Mouse (Mus musculus) kidney, embryonic 15.5 days (tissue): ENCODE data around the gene Cfdp1. TPM values are rescaled to one million over a fixed set of nuclear protein-coding genes. Genes with fewer than 3 reads are reported as not detected.
"Not testable (repeated sequence)": the region's sequence is repeated elsewhere in the genome, so short reads cannot be mapped to it uniquely, and the experiment has no call there.

ENCODE experiments used
- ATAC-seq: fragments of 200-750 bp; cut with Nextera tagmentation; replicated peaks from 2 replicates; pipeline ENCODE4 v1.8.0; 2017; ENCODE audit warnings: moderate TSS enrichment; ENCODE audit not compliant: low FRiP score
- H3K27ac ChIP-seq: fragments of 300-500 bp; sonication (generic); 2 replicates; pipeline ENCODE4 v1.5.1; 2015; ENCODE audit warnings: mild to moderate bottlenecking, inconsistent platforms
- H3K27me3 ChIP-seq: fragments of 300-500 bp; sonication (generic); 2 replicates; pipeline ENCODE4 v1.6.1; 2015; ENCODE audit warnings: inconsistent platforms
- H3K36me3 ChIP-seq: fragments of 300-500 bp; sonication (generic); 2 replicates; pipeline ENCODE4 v1.6.1; 2015; ENCODE audit warnings: inconsistent platforms
- H3K4me1 ChIP-seq: fragments of 300-500 bp; sonication (generic); 2 replicates; pipeline ENCODE4 v1.6.1; 2015; ENCODE audit warnings: inconsistent platforms
- H3K4me2 ChIP-seq: fragments of 300-500 bp; sonication (generic); 2 replicates; pipeline ENCODE4 v1.6.1; 2015; ENCODE audit warnings: moderate library complexity, mild to moderate bottlenecking, inconsistent platforms
- H3K4me3 ChIP-seq: fragments of 300-500 bp; sonication (generic); replicated peaks from 2 replicates; pipeline ENCODE4 v1.5.1; 2015; ENCODE audit warnings: mild to moderate bottlenecking, inconsistent platforms
- H3K9ac ChIP-seq: fragments of 300-500 bp; sonication (generic); 2 replicates; pipeline ENCODE4 v1.6.1; 2015; ENCODE audit warnings: mild to moderate bottlenecking, inconsistent platforms
- H3K9me3 ChIP-seq: fragments of 300-500 bp; sonication (generic); replicated peaks from 2 replicates; pipeline ENCODE4 v1.6.1; 2016; ENCODE audit warnings: inconsistent platforms
- WGBS: fragments of 180-500 bp; shearing (Covaris S2); methylation state at CpG from one replicate; pipeline ENCODE4 v1.1.7; 2015; ENCODE audit warnings: mixed read lengths; 5-methylcytosine and 5-hydroxymethylcytosine counted together
- polyA plus RNA-seq: library from polyadenylated mRNA; unstranded; fragments of >200 nt; fragmentation: Nextera tagmentation; extraction: Ambion mirVana; gene quantifications from 2 replicates; pipeline ENCODE4 v1.2.1, GENCODE M21; 2015

The Cfdp1 gene
- polyA plus RNA-seq, 1 experiment from 2014 or later = 233 TPM

GRCm38 (mm10) chr8:111877711-111878110 is 23.6 kb upstream of the Cfdp1 start:
- H3K27me3 ChIP-seq = no peaks in the 10 kb centered on the region

GRCm38 (mm10) chr8:111876355-111876948 is 22.4 kb upstream of the Cfdp1 start, which contains the start of gene Tmem170:
TSS of gene Tmem170 (minus strand) at chr8:111876750.
- no peaks in the 10 kb centered on the region for H3K36me3 ChIP-seq
- no peaks in the 10 kb centered on the region for H3K9me3 ChIP-seq
- H3K4me1 ChIP-seq = peaks cover 14% of the 10 kb centered on the region
- WGBS = under 1% methylated on average over 52 of the region's 53 CpGs
- peak within 1 kb of the TSS; percentile 83 for H3K4me2 ChIP-seq
- H3K27ac ChIP-seq = peak within 1 kb of the TSS; percentile 93
- peak within 1 kb of the TSS; percentile 73 for H3K9ac ChIP-seq
- H3K4me3 ChIP-seq = peak within 1 kb of the TSS; percentile 95
- peak; percentile 99 for ATAC-seq
- H3K27me3 ChIP-seq = no peaks in the 10 kb centered on the region

More at GRCm38 (mm10) chr8:111877711-111878110, 23.6 kb upstream of the Cfdp1 start:
- H3K4me1 ChIP-seq = peaks cover 12% of the 10 kb centered on the region
- H3K27ac ChIP-seq = no peak overlapping the region
- WGBS = 75% methylated on average over 9 of the region's 9 CpGs
- no peak for ATAC-seq
- H3K9ac ChIP-seq = no peak overlapping the region
- H3K9me3 ChIP-seq = no peaks in the 10 kb centered on the region
- no peak overlapping the region for H3K4me3 ChIP-seq
- H3K36me3 ChIP-seq = no peaks in the 10 kb centered on the region
- H3K4me2 ChIP-seq = no peak overlapping the region

GRCm38 (mm10) chr8:111875758-111876157 is 21.7 kb upstream of the Cfdp1 start:
- Histone ChIP-seq H3K4me1 (peaks cover 14% of the 10 kb centered on the region), H3K27me3 (no peaks in the 10 kb centered on the region), H3K4me2 (peak overlapping the region; percentile 83), H3K9me3 (no peaks in the 10 kb centered on the region), H3K36me3 (no peaks in the 10 kb centered on the region), H3K4me3 (peak overlapping the region; percentile 95), H3K27ac (peak overlapping the region; percentile 93), H3K9ac (peak overlapping the region; percentile 73)
- 12% methylated on average over 9 of the region's 9 CpGs for WGBS
- ATAC-seq = no peak

- Histone ChIP-seq H3K27me3 (no peaks in the 10 kb centered on the region), H3K9ac (no peak overlapping the region), H3K4me2 (no peak overlapping the region), H3K9me3 (no peaks in the 10 kb centered on the region), H3K27ac (no peak overlapping the region), H3K36me3 (no peaks in the 10 kb centered on the region), H3K4me3 (no peak overlapping the region), H3K4me1 (peaks cover 12% of the 10 kb centered on the region)
- no peak for ATAC-seq
- 82% methylated on average over 3 of the region's 3 CpGs for WGBS
Observed at GRCm38 (mm10) chr8:111871278-111871677, 17.2 kb upstream of the Cfdp1 start.

- Histone ChIP-seq H3K9me3 (no peaks in the 10 kb centered on the region), H3K4me2 (no peak overlapping the region), H3K27ac (no peak overlapping the region), H3K36me3 (peaks cover 7% of the 10 kb centered on the region), H3K4me3 (no peak overlapping the region), H3K27me3 (no peaks in the 10 kb centered on the region), H3K9ac (no peak overlapping the region), H3K4me1 (peaks cover 7% of the 10 kb centered on the region)
- WGBS = 93% methylated on average over 3 of the region's 3 CpGs
- ATAC-seq = no peak
Observed at GRCm38 (mm10) chr8:111870379-111870778, 16.3 kb upstream of the Cfdp1 start.

GRCm38 (mm10) chr8:111868664-111869063 is 14.6 kb upstream of the Cfdp1 start:
- Histone ChIP-seq H3K4me3 (no peak overlapping the region), H3K27ac (no peak overlapping the region), H3K4me2 (no peak overlapping the region), H3K36me3 (peaks cover 20% of the 10 kb centered on the region), H3K9me3 (no peaks in the 10 kb centered on the region), H3K27me3 (no peaks in the 10 kb centered on the region), H3K9ac (no peak overlapping the region), H3K4me1 (peaks cover 9% of the 10 kb centered on the region; the same call in 1 of the 2 replicates)
- ATAC-seq = no peak
- 42% methylated on average over 2 of the region's 2 CpGs for WGBS

- Histone ChIP-seq H3K4me2 (no peak overlapping the region), H3K9ac (no peak overlapping the region), H3K27me3 (no peaks in the 10 kb centered on the region), H3K4me3 (no peak overlapping the region), H3K27ac (0 out of 2 replicates have a peak overlapping the region, but pooled peaks have one; percentile 2), H3K9me3 (no peaks in the 10 kb centered on the region), H3K4me1 (0 out of 2 replicates have a peak, but pooled peaks cover 7% of the 10 kb centered on the region), H3K36me3 (peaks cover 20% of the 10 kb centered on the region)
- ATAC-seq = peak; percentile 62; the same call in 1 of the 2 replicates
- 68% methylated on average over 6 of the region's 6 CpGs for WGBS
Observed at GRCm38 (mm10) chr8:111865857-111866256, 11.8 kb upstream of the Cfdp1 start.

- Histone ChIP-seq H3K27me3 (no peaks in the 10 kb centered on the region), H3K36me3 (peaks cover 20% of the 10 kb centered on the region), H3K4me3 (no peak overlapping the region), H3K27ac (no peak overlapping the region), H3K9me3 (no peaks in the 10 kb centered on the region), H3K4me1 (0 out of 2 replicates have a peak, but pooled peaks cover 7% of the 10 kb centered on the region), H3K4me2 (no peak overlapping the region), H3K9ac (no peak overlapping the region)
- 86% methylated on average over 8 of the region's 8 CpGs for WGBS
- no peak for ATAC-seq
Observed at GRCm38 (mm10) chr8:111865130-111865852, 11.2 kb upstream of the Cfdp1 start.

GRCm38 (mm10) chr8:111864648-111865047 is 10.6 kb upstream of the Cfdp1 start:
- H3K36me3 ChIP-seq = peaks cover 20% of the 10 kb centered on the region
- H3K4me2 ChIP-seq = no peak overlapping the region
- 78% methylated on average over 8 of the region's 8 CpGs for WGBS
- H3K27me3 ChIP-seq = no peaks in the 10 kb centered on the region
- H3K4me1 ChIP-seq = 0 out of 2 replicates have a peak, but pooled peaks cover 7% of the 10 kb centered on the region
- no peaks in the 10 kb centered on the region for H3K9me3 ChIP-seq
- ATAC-seq = no peak
- H3K27ac ChIP-seq = 0 out of 2 replicates have a peak overlapping the region, but pooled peaks have one; percentile 41
- H3K9ac ChIP-seq = no peak overlapping the region
- no peak overlapping the region for H3K4me3 ChIP-seq

- Histone ChIP-seq H3K4me2 (no peak overlapping the region), H3K4me3 (no peak overlapping the region), H3K27me3 (no peaks in the 10 kb centered on the region), H3K9me3 (no peaks in the 10 kb centered on the region), H3K9ac (no peak overlapping the region), H3K36me3 (peaks cover 20% of the 10 kb centered on the region), H3K27ac (peak overlapping the region; percentile 57; the same call in 1 of the 2 replicates), H3K4me1 (0 out of 2 replicates have a peak, but pooled peaks cover 7% of the 10 kb centered on the region)
- WGBS = 83% methylated on average over 4 of the region's 4 CpGs
- ATAC-seq = no peak
Observed at GRCm38 (mm10) chr8:111863280-111863679, 9.2 kb upstream of the Cfdp1 start.

- no peak overlapping the region for H3K4me3 ChIP-seq
- no peak overlapping the region for H3K27ac ChIP-seq
- 0 out of 2 replicates have a peak, but pooled peaks cover 6% of the 10 kb centered on the region for H3K36me3 ChIP-seq
- no peak overlapping the region for H3K9ac ChIP-seq
- H3K9me3 ChIP-seq = no peaks in the 10 kb centered on the region
- no peak for ATAC-seq
- no peaks in the 10 kb centered on the region for H3K27me3 ChIP-seq
- no peak overlapping the region for H3K4me2 ChIP-seq
- H3K4me1 ChIP-seq = peaks cover 20% of the 10 kb centered on the region
- WGBS = 92% methylated on average over 12 of the region's 12 CpGs
Observed at GRCm38 (mm10) chr8:111855977-111856376, 1.9 kb upstream of the Cfdp1 start.

- H3K27me3 ChIP-seq, H3K9me3 ChIP-seq, H3K36me3 ChIP-seq, ATAC-seq, H3K27ac ChIP-seq: not testable (repeated sequence)
- Histone ChIP-seq H3K4me3 (peak overlapping the region; percentile 98), H3K9ac (peak overlapping the region; percentile 92), H3K4me1 (peaks cover 25% of the 10 kb centered on the region), H3K4me2 (peak overlapping the region; percentile 79)
- 58% methylated on average over 12 of the region's 12 CpGs for whole genome bisulfite sequencing
Observed at GRCm38 (mm10) chr8:111853219-111853618, 872 bp downstream of the Cfdp1 start.
